Mouse (Mus musculus) olfactory bulb, adult 2 months (tissue): ENCODE measurements around the gene Colgalt2.

ENCODE experiments used
- CTCF ChIP-seq: fragments of 200-500 bp; IDR thresholded peaks from 2 replicates; pipeline ENCODE4 v1.5.1; 2012; ENCODE audit warnings: low read depth, mild to moderate bottlenecking, low read length, moderate library complexity; ENCODE audit not compliant: insufficient read depth
- POLR2A ChIP-seq: fragments of 200-500 bp; IDR thresholded peaks from 2 replicates; pipeline ENCODE4 v1.6.1; 2012; ENCODE audit warnings: mild to moderate bottlenecking, low read depth, low read length, moderate library complexity; ENCODE audit not compliant: insufficient read depth

DNA sequence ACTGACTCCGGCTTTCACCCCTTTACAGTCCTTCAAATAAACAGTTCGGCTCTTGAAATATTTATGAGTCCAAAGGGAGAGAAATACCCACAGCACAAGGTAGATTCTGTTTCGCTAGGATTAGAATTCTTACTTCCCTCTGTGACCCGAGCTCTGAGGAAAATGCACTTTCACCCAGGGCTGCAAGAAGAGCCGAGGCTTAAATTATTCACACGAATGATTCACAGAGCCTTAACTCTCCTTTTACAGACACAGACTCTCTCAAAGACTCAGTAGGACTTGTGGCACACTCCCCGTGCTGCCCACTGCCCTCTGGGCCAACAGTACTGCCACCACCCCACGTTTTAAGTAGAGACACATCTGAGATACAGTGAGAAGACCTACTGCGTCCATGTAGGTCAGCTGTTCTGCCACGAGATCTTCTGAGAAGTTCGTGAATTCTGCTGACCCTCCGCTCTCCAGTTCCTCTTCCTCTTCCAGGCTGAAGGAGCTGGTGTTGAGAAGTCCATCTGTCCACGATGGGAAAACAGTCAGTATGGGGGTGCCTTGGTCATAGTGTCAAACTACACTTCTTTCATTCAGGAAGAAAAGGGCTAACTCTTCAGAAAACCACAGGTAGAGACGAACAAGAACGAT lies 154.4 kb downstream of the Colgalt2 start:
- TF ChIP-seq CTCF (no peak), POLR2A (no peak)
